Mouse (Mus musculus) MEL (cell line): ENCODE results near the gene Pparg. TPM values are rescaled to one million over a fixed set of nuclear protein-coding genes. Genes with fewer than 3 reads are reported as not detected.

ENCODE experiments used
- DNase-seq: peaks from one replicate; pipeline ENCODE4 v3.0.0; 2011; ENCODE audit warnings: low read depth, low spot score
- H3K27ac ChIP-seq: 2 replicates; pipeline ENCODE4 v1.5.1; 2012; ENCODE audit warnings: low read depth, mild to moderate bottlenecking, control low read depth, low read length, moderate library complexity; ENCODE audit not compliant: control insufficient read depth
- H3K27me3 ChIP-seq, 2 experiments: fragments of 150-350 bp in 1 of 2; sonication (generic) in 1 of 2; 2 replicates each; pipeline ENCODE4 v1.6.1; 2012; ENCODE audit warnings: low read length in 2 of 2, mild to moderate bottlenecking in 2 of 2, improper control_type of control experiment in 1 of 2, moderate library complexity in 1 of 2; ENCODE audit not compliant: insufficient read depth in 2 of 2, control insufficient read depth in 1 of 2
- H3K36me3 ChIP-seq, 2 experiments: 2 replicates each; pipeline ENCODE4 v1.6.1; 2012 to 2014; ENCODE audit warnings: low read length in 2 of 2, improper control_type of control experiment in 1 of 2, inconsistent platforms in 1 of 2, mild to moderate bottlenecking in 1 of 2; ENCODE audit not compliant: insufficient read depth in 2 of 2, control insufficient read depth in 1 of 2
- H3K4me1 ChIP-seq, 2 experiments: fragments of 150-350 bp in 1 of 2; sonication (generic) in 1 of 2; 2 replicates each; pipeline ENCODE4 v1.6.1; 2012; ENCODE audit warnings: low read length in 2 of 2, improper control_type of control experiment in 1 of 2, mild to moderate bottlenecking in 1 of 2; ENCODE audit not compliant: insufficient read depth in 2 of 2, control insufficient read depth in 1 of 2
- H3K4me3 ChIP-seq, 2 experiments: fragments of 150-350 bp in 1 of 2; sonication (generic) in 1 of 2; 2 replicates each; pipeline ENCODE4 v1.5.1; 2012; ENCODE audit warnings: low read depth in 2 of 2, low read length in 2 of 2, mild to moderate bottlenecking in 2 of 2, moderate library complexity in 2 of 2, control low read depth in 1 of 2, improper control_type of control experiment in 1 of 2; ENCODE audit not compliant: control insufficient read depth in 1 of 2, insufficient read depth in 1 of 2
- H3K79me2 ChIP-seq: 2 replicates; pipeline ENCODE4 v1.6.1; 2012; ENCODE audit warnings: mild to moderate bottlenecking, low read length, moderate library complexity; ENCODE audit not compliant: control insufficient read depth, poor library complexity, insufficient read depth
- H3K9ac ChIP-seq: 2 replicates; pipeline ENCODE4 v1.6.1; 2012; ENCODE audit warnings: low read depth, mild to moderate bottlenecking, control low read depth, low read length, moderate library complexity; ENCODE audit not compliant: control insufficient read depth, poor library complexity, severe bottlenecking
- H3K9me3 ChIP-seq: fragments of 150-350 bp; sonication (generic); replicated peaks from 2 replicates; pipeline ENCODE4 v1.6.1; 2012; ENCODE audit warnings: mild to moderate bottlenecking, low read length, improper control_type of control experiment, moderate library complexity; ENCODE audit not compliant: insufficient read depth
- CHD1 ChIP-seq: IDR thresholded peaks from 2 replicates; pipeline ENCODE4 v1.6.1; 2012; ENCODE audit warnings: low read depth, mild to moderate bottlenecking, inconsistent platforms, low read length, improper control_type of control experiment
- CHD2 ChIP-seq: IDR thresholded peaks from 2 replicates; pipeline ENCODE4 v1.6.1; 2011; ENCODE audit warnings: low read length, improper control_type of control experiment
- ELF1 ChIP-seq: IDR thresholded peaks from 2 replicates; pipeline ENCODE4 v1.6.1; 2014; ENCODE audit warnings: low read depth, mild to moderate bottlenecking, inconsistent platforms, low read length, improper control_type of control experiment, moderate library complexity
- EP300 ChIP-seq, 2 experiments: IDR thresholded peaks; 2 replicates each; pipeline ENCODE4 v1.6.1; 2011; ENCODE audit warnings: improper control_type of control experiment in 2 of 2, low read length in 2 of 2, low read depth in 1 of 2, mild to moderate bottlenecking in 1 of 2
- GATA1 ChIP-seq: IDR thresholded peaks from 2 replicates; pipeline ENCODE4 v1.6.1; 2011; ENCODE audit warnings: low read depth, low read length, improper control_type of control experiment
- MAX ChIP-seq: IDR thresholded peaks from 2 replicates; pipeline ENCODE4 v1.6.1; 2011; ENCODE audit warnings: low read length, improper control_type of control experiment
- MXI1 ChIP-seq: IDR thresholded peaks from 2 replicates; pipeline ENCODE4 v1.6.1; 2011; ENCODE audit warnings: mild to moderate bottlenecking, low read depth, low read length, improper control_type of control experiment
- MYC ChIP-seq: IDR thresholded peaks from 2 replicates; pipeline ENCODE4 v1.6.1; 2011; ENCODE audit warnings: low read depth, mild to moderate bottlenecking, low read length, improper control_type of control experiment, moderate library complexity
- NRF1 ChIP-seq: IDR thresholded peaks from 2 replicates; pipeline ENCODE4 v1.6.1; 2014; ENCODE audit warnings: low read depth, mild to moderate bottlenecking, inconsistent platforms, low read length, improper control_type of control experiment, moderate library complexity; ENCODE audit not compliant: poor library complexity, insufficient read depth, severe bottlenecking
- POLR2AphosphoS2 ChIP-seq: IDR thresholded peaks from 2 replicates; pipeline ENCODE4 v1.6.1; 2011; ENCODE audit warnings: low read length, improper control_type of control experiment
- TAL1 ChIP-seq: IDR thresholded peaks from 2 replicates; pipeline ENCODE4 v1.6.1; 2012; ENCODE audit warnings: mild to moderate bottlenecking, inconsistent platforms, low read length, moderate library complexity, mixed read lengths
- TBP ChIP-seq: IDR thresholded peaks from 2 replicates; pipeline ENCODE4 v1.8.0; 2011; ENCODE audit warnings: low read depth, low read length, improper control_type of control experiment
- ZKSCAN1 ChIP-seq: IDR thresholded peaks from 2 replicates; pipeline ENCODE4 v1.6.1; 2012; ENCODE audit warnings: low read depth, mild to moderate bottlenecking, inconsistent platforms, low read length, improper control_type of control experiment, moderate library complexity
- ZMIZ1 ChIP-seq: IDR thresholded peaks from 2 replicates; pipeline ENCODE4 v1.6.1; 2012; ENCODE audit warnings: low read depth, mild to moderate bottlenecking, inconsistent platforms, low read length, improper control_type of control experiment, moderate library complexity
- ZNF384 ChIP-seq: IDR thresholded peaks from 2 replicates; pipeline ENCODE4 v1.6.1; 2012; ENCODE audit warnings: low read depth, mild to moderate bottlenecking, inconsistent platforms, low read length, improper control_type of control experiment
- polyA plus RNA-seq, 2 experiments: library from polyadenylated mRNA; stranded (reverse) in 1 of 2; unstranded in 1 of 2; fragments of >175 nt in 1 of 2; fragments of >200 nt in 1 of 2; gene quantifications; 2 replicates each; pipeline versions ENCODE4 v1.2.1 to v1.2.4; 2012; ENCODE audit warnings: low replicate concordance in 2 of 2, low read depth in 1 of 2; ENCODE audit not compliant: insufficient read length in 2 of 2, insufficient read depth in 1 of 2, missing spikeins in 1 of 2
- total RNA-seq: library from RNA; depleted of rRNA; stranded (reverse); fragments of 300-350 nt; gene quantifications from 2 replicates; pipeline ENCODE4 v1.2.3, GENCODE M21; 2012

The Pparg gene
- total and polyA plus RNA-seq, 3 experiments = 0.08 to 0.15 TPM; not detected in 1

DNA sequence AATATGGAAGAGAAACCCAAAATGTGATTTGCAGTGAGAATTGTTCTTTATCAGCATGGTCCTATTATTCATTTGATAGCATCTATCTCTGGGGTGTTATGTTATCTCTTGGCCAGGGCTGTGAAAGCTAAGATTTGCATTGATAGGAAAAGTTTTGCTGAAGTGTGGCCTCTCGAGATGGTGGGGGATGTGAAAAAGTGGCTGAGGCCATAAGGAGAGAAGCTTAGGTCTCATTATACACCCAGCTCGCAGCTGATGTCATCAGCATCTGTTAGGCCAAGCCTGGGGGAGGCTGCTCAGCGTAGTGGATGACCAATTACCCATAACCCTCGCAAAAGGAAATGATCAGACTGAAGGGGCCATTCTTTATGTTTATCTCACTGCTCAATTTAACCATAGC lies 105.1 kb downstream of the Pparg start:
- H3K79me2 ChIP-seq = no peaks in the 10 kb centered on the region
- no peak overlapping the region for H3K27ac ChIP-seq
- H3K4me1 ChIP-seq = peaks cover 2 to 11% of the 10 kb centered on the region in 2 experiments; a peak in 3 of 4 replicates
- no peak overlapping the region for H3K4me3 ChIP-seq
- H3K9ac ChIP-seq = no peak overlapping the region
- DNase-seq = no peak
- peaks cover 0 to 13% of the 10 kb centered on the region in 2 experiments; a peak in 2 of 4 replicates for H3K36me3 ChIP-seq
- no peaks in the 10 kb centered on the region for H3K27me3 ChIP-seq
- H3K9me3 ChIP-seq = no peaks in the 10 kb centered on the region
- TF ChIP-seq TAL1 = no peak
- TF ChIP-seq ZMIZ1 = no peak
- TF ChIP-seq CHD2 = no peak
- TF ChIP-seq EP300 (IDR thresholded peaks at IDR 0.05; ENCODE audit: low read depth in 1 of 2, low read length in 2 of 2) = no peak
- TF ChIP-seq ZNF384 = no peak
- peak; percentile 19; the same call in 1 of the 2 replicates for TF ChIP-seq GATA1
- no peak for TF ChIP-seq ZKSCAN1

- no peaks in the 10 kb centered on the region for H3K27me3 ChIP-seq
- no peak overlapping the region for H3K27ac ChIP-seq
- no peak overlapping the region for H3K4me3 ChIP-seq
- H3K4me1 ChIP-seq = peaks cover 2 to 11% of the 10 kb centered on the region in 2 experiments; a peak in 3 of 4 replicates
- peaks cover 0 to 13% of the 10 kb centered on the region in 2 experiments; a peak in 2 of 4 replicates for H3K36me3 ChIP-seq
- no peak for DNase-seq
- no peak overlapping the region for H3K9ac ChIP-seq
- TF ChIP-seq NRF1 = no peak
- no peak for TF ChIP-seq ZMIZ1
- no peak for TF ChIP-seq CHD1
- TF ChIP-seq GATA1 = no peak
- TF ChIP-seq TBP = no peak
- TF ChIP-seq MXI1 = no peak
- no peak for TF ChIP-seq MYC
- TF ChIP-seq MAX = no peak
- TF ChIP-seq ELF1 = no peak
- TF ChIP-seq POLR2AphosphoS2 = no peak
- no peaks in the 10 kb centered on the region for H3K79me2 ChIP-seq
- no peaks in the 10 kb centered on the region for H3K9me3 ChIP-seq
Measured at GRCm38 (mm10) chr6:115466601-115467000, 105.8 kb downstream of the Pparg start.
